Mouse (Mus musculus) kidney, embryonic 15.5 days (tissue): ENCODE measurements at regions not wholly inside any gene's neighbourhood (a gene's known extent, or its start where the extent isn't known, plus 50 kb on each side); places are given as distances from the start of the nearest gene placed in this dataset.
"Not testable (repeated sequence)": the region's sequence is repeated elsewhere in the genome, so short reads cannot be mapped to it uniquely, and the experiment has no call there.

Experiments
- ATAC-seq: fragments of 200-750 bp; cut with Nextera tagmentation; replicated peaks from 2 replicates; pipeline ENCODE4 v1.8.0; 2017; ENCODE audit warnings: moderate TSS enrichment; ENCODE audit not compliant: low FRiP score
- H3K27ac ChIP-seq: fragments of 300-500 bp; sonication (generic); 2 replicates; pipeline ENCODE4 v1.5.1; 2015; ENCODE audit warnings: mild to moderate bottlenecking, inconsistent platforms
- H3K27me3 ChIP-seq: fragments of 300-500 bp; sonication (generic); 2 replicates; pipeline ENCODE4 v1.6.1; 2015; ENCODE audit warnings: inconsistent platforms
- H3K36me3 ChIP-seq: fragments of 300-500 bp; sonication (generic); 2 replicates; pipeline ENCODE4 v1.6.1; 2015; ENCODE audit warnings: inconsistent platforms
- H3K4me1 ChIP-seq: fragments of 300-500 bp; sonication (generic); 2 replicates; pipeline ENCODE4 v1.6.1; 2015; ENCODE audit warnings: inconsistent platforms
- H3K4me2 ChIP-seq: fragments of 300-500 bp; sonication (generic); 2 replicates; pipeline ENCODE4 v1.6.1; 2015; ENCODE audit warnings: moderate library complexity, mild to moderate bottlenecking, inconsistent platforms
- H3K4me3 ChIP-seq: fragments of 300-500 bp; sonication (generic); replicated peaks from 2 replicates; pipeline ENCODE4 v1.5.1; 2015; ENCODE audit warnings: mild to moderate bottlenecking, inconsistent platforms
- H3K9ac ChIP-seq: fragments of 300-500 bp; sonication (generic); 2 replicates; pipeline ENCODE4 v1.6.1; 2015; ENCODE audit warnings: mild to moderate bottlenecking, inconsistent platforms
- H3K9me3 ChIP-seq: fragments of 300-500 bp; sonication (generic); replicated peaks from 2 replicates; pipeline ENCODE4 v1.6.1; 2016; ENCODE audit warnings: inconsistent platforms
- WGBS: fragments of 180-500 bp; shearing (Covaris S2); methylation state at CpG from one replicate; pipeline ENCODE4 v1.1.7; 2015; ENCODE audit warnings: mixed read lengths; 5-methylcytosine and 5-hydroxymethylcytosine counted together

GRCm38 (mm10) chr6:31838588-31838987 lies 211.5 kb upstream of the 1700012A03Rik start:
- Histone ChIP-seq H3K36me3 (no peaks in the 10 kb centered on the region), H3K9me3 (0 out of 2 replicates have a peak, but pooled peaks cover 3% of the 10 kb centered on the region), H3K9ac (no peak overlapping the region), H3K4me3 (no peak overlapping the region), H3K4me1 (peaks cover 18% of the 10 kb centered on the region), H3K27ac (no peak overlapping the region), H3K27me3 (no peaks in the 10 kb centered on the region), H3K4me2 (no peak overlapping the region)
- no peak for ATAC-seq
- 82% methylated on average over 1 of the region's 1 CpGs for WGBS

GRCm38 (mm10) chr6:31835795-31836194 lies 214.3 kb upstream of the 1700012A03Rik start:
- Histone ChIP-seq H3K9me3 (no peaks in the 10 kb centered on the region), H3K9ac (no peak overlapping the region), H3K4me2 (no peak overlapping the region), H3K27me3 (no peaks in the 10 kb centered on the region), H3K4me1 (peaks cover 18% of the 10 kb centered on the region), H3K36me3 (no peaks in the 10 kb centered on the region), H3K27ac (no peak overlapping the region), H3K4me3 (no peak overlapping the region)
- ATAC-seq, result no peak

GRCm38 (mm10) chr6:31834503-31834902 lies 215.5 kb upstream of the 1700012A03Rik start:
- Histone ChIP-seq H3K4me3 (no peak overlapping the region), H3K9me3 (no peaks in the 10 kb centered on the region), H3K4me2 (no peak overlapping the region), H3K4me1 (peaks cover 18% of the 10 kb centered on the region), H3K9ac (no peak overlapping the region), H3K36me3 (no peaks in the 10 kb centered on the region), H3K27ac (0 out of 2 replicates have a peak overlapping the region, but pooled peaks have one; percentile 24), H3K27me3 (no peaks in the 10 kb centered on the region)
- ATAC-seq, result peak; percentile 74
- 0% methylated on average over 4 of the region's 4 CpGs for WGBS

- Histone ChIP-seq H3K4me2 (no peak overlapping the region), H3K4me1 (peaks cover 11% of the 10 kb centered on the region), H3K27ac (no peak overlapping the region), H3K9ac (no peak overlapping the region), H3K9me3 (no peaks in the 10 kb centered on the region), H3K4me3 (no peak overlapping the region), H3K36me3 (no peaks in the 10 kb centered on the region), H3K27me3 (no peaks in the 10 kb centered on the region)
- no peak for ATAC-seq
- WGBS, result 29% methylated on average over 11 of the region's 11 CpGs
Observed at GRCm38 (mm10) chr6:31830610-31831009, 219.4 kb upstream of the 1700012A03Rik start.

GRCm38 (mm10) chr6:31823616-31824015 lies 226.4 kb upstream of the 1700012A03Rik start:
- WGBS, result 87% methylated on average over 5 of the region's 5 CpGs
- no peaks in the 10 kb centered on the region for H3K36me3 ChIP-seq
- no peak overlapping the region for H3K4me3 ChIP-seq
- H3K27me3 ChIP-seq, result no peaks in the 10 kb centered on the region
- no peaks in the 10 kb centered on the region for H3K9me3 ChIP-seq
- no peak overlapping the region for H3K4me2 ChIP-seq
- no peak overlapping the region for H3K27ac ChIP-seq
- no peaks in the 10 kb centered on the region for H3K4me1 ChIP-seq
- H3K9ac ChIP-seq, result no peak overlapping the region
- ATAC-seq, result no peak

- Histone ChIP-seq H3K4me2 (no peak overlapping the region), H3K9ac (no peak overlapping the region), H3K27me3 (no peaks in the 10 kb centered on the region), H3K4me3 (no peak overlapping the region), H3K36me3 (no peaks in the 10 kb centered on the region), H3K4me1 (no peaks in the 10 kb centered on the region), H3K27ac (no peak overlapping the region), H3K9me3 (no peaks in the 10 kb centered on the region)
- ATAC-seq, result no peak
- WGBS, result 61% methylated on average over 9 of the region's 9 CpGs
Observed at GRCm38 (mm10) chr6:31822186-31823085, 227.6 kb upstream of the 1700012A03Rik start.

- no peak for ATAC-seq
- no peaks in the 10 kb centered on the region for H3K27me3 ChIP-seq
- H3K4me3 ChIP-seq, result no peak overlapping the region
- H3K36me3 ChIP-seq, result no peaks in the 10 kb centered on the region
- H3K4me1 ChIP-seq, result no peaks in the 10 kb centered on the region
- H3K9ac ChIP-seq, result no peak overlapping the region
- H3K27ac ChIP-seq, result no peak overlapping the region
- H3K9me3 ChIP-seq, result no peaks in the 10 kb centered on the region
- H3K4me2 ChIP-seq, result no peak overlapping the region
- WGBS, result 53% methylated on average over 7 of the region's 7 CpGs
Observed at GRCm38 (mm10) chr6:31821621-31822020, 228.4 kb upstream of the 1700012A03Rik start.

- no peak for ATAC-seq
- Histone ChIP-seq H3K27ac (no peak overlapping the region), H3K9ac (no peak overlapping the region), H3K27me3 (no peaks in the 10 kb centered on the region), H3K9me3 (no peaks in the 10 kb centered on the region), H3K4me1 (no peaks in the 10 kb centered on the region), H3K36me3 (no peaks in the 10 kb centered on the region), H3K4me3 (no peak overlapping the region), H3K4me2 (no peak overlapping the region)
- WGBS, result 94% methylated on average over 1 of the region's 1 CpGs
Observed at GRCm38 (mm10) chr6:31817640-31818039, 232.4 kb upstream of the 1700012A03Rik start.

- WGBS, result 43% methylated on average over 9 of the region's 9 CpGs
- Histone ChIP-seq H3K4me2 (no peak overlapping the region), H3K4me3 (no peak overlapping the region), H3K9me3 (no peaks in the 10 kb centered on the region), H3K27me3 (no peaks in the 10 kb centered on the region), H3K36me3 (no peaks in the 10 kb centered on the region), H3K27ac (no peak overlapping the region), H3K9ac (no peak overlapping the region), H3K4me1 (0 out of 2 replicates have a peak, but pooled peaks cover 4% of the 10 kb centered on the region)
- ATAC-seq, result no peak
Observed at GRCm38 (mm10) chr6:31811890-31812289, 238.2 kb upstream of the 1700012A03Rik start.

- 42% methylated on average over 10 of the region's 10 CpGs for WGBS
Observed at GRCm38 (mm10) chr6:31810602-31811512, 239.2 kb upstream of the 1700012A03Rik start.

GRCm38 (mm10) chr6:31804468-31804867 lies 240.7 kb upstream of the Podxl start:
- H3K36me3 ChIP-seq, H3K9ac ChIP-seq, H3K4me3 ChIP-seq, H3K4me1 ChIP-seq, H3K9me3 ChIP-seq, ATAC-seq, H3K27me3 ChIP-seq, H3K27ac ChIP-seq, H3K4me2 ChIP-seq: not testable (repeated sequence)
- WGBS, result 62% methylated on average over 7 of the region's 10 CpGs

More at GRCm38 (mm10) chr6:31810602-31811512, 239.2 kb upstream of the 1700012A03Rik start:
- no peak overlapping the region for H3K4me2 ChIP-seq
- no peak overlapping the region for H3K27ac ChIP-seq
- no peaks in the 10 kb centered on the region for H3K27me3 ChIP-seq
- H3K9me3 ChIP-seq, result no peaks in the 10 kb centered on the region
- no peak for ATAC-seq
- H3K9ac ChIP-seq, result no peak overlapping the region
- H3K4me1 ChIP-seq, result 0 out of 2 replicates have a peak, but pooled peaks cover 4% of the 10 kb centered on the region
- H3K4me3 ChIP-seq, result no peak overlapping the region
- H3K36me3 ChIP-seq, result no peaks in the 10 kb centered on the region

- not testable (repeated sequence) for H3K27ac ChIP-seq, H3K9me3 ChIP-seq, H3K36me3 ChIP-seq, H3K27me3 ChIP-seq, ATAC-seq, H3K4me3 ChIP-seq, H3K9ac ChIP-seq, H3K4me1 ChIP-seq, H3K4me2 ChIP-seq
- 82% methylated on average over 12 of the region's 24 CpGs for WGBS
Observed at GRCm38 (mm10) chr6:31803222-31803621, 239.4 kb upstream of the Podxl start.
